Mouse (Mus musculus) spleen, adult 2 months (tissue): ENCODE data around the gene Fcrls.

Source experiments
- CTCF ChIP-seq: fragments of 200-500 bp; IDR thresholded peaks from 2 replicates; pipeline ENCODE4 v1.5.1; 2011; ENCODE audit warnings: mild to moderate bottlenecking, inconsistent platforms; ENCODE audit not compliant: insufficient read depth, insufficient read length, insufficient replicate concordance; ENCODE audit errors: extremely low read depth
- POLR2A ChIP-seq: fragments of 200-500 bp; IDR thresholded peaks from 2 replicates; pipeline ENCODE4 v1.6.1; 2011; ENCODE audit warnings: low read depth, low read length, inconsistent platforms

GRCm38 (mm10) chr3:87243654-87244053 is 19.9 kb downstream of the Fcrls start:
- TF ChIP-seq CTCF = peak; percentile 48; the same call in 1 of the 2 replicates
- TF ChIP-seq POLR2A = no peak
